Mouse (Mus musculus) embryonic facial prominence, embryonic 14.5 days (tissue): ENCODE measurements around the gene Slc9a8. TPM values are rescaled to one million over a fixed set of nuclear protein-coding genes. Genes with fewer than 3 reads are reported as not detected.

ENCODE experiments used
- ATAC-seq: fragments of 200-750 bp; cut with Nextera tagmentation; 2 replicates; pipeline ENCODE4 v1.8.0; 2017; ENCODE audit warnings: low read depth, moderate number of reproducible peaks, moderate TSS enrichment
- DNase-seq: peaks from one replicate; pipeline ENCODE4 v3.0.0-alpha.2; 2015; ENCODE audit warnings: low spot score
- H3K27ac ChIP-seq: fragments of 300-500 bp; sonication (generic); replicated peaks from 2 replicates; pipeline ENCODE4 v1.5.1; 2014; ENCODE audit warnings: low read depth, mild to moderate bottlenecking, low read length, moderate library complexity
- H3K27me3 ChIP-seq: fragments of 300-500 bp; sonication (generic); replicated peaks from 2 replicates; pipeline ENCODE4 v1.6.1; 2014; ENCODE audit warnings: low read length; ENCODE audit not compliant: control insufficient read depth, insufficient read depth
- H3K36me3 ChIP-seq: fragments of 300-500 bp; sonication (generic); 2 replicates; pipeline ENCODE4 v1.6.1; 2014; ENCODE audit warnings: low read length, mixed read lengths; ENCODE audit not compliant: control insufficient read depth, insufficient read depth
- H3K4me1 ChIP-seq: fragments of 300-500 bp; sonication (generic); 2 replicates; pipeline ENCODE4 v1.6.1; 2014; ENCODE audit warnings: antibody characterized with exemption, low read length; ENCODE audit not compliant: control insufficient read depth, insufficient read depth
- H3K4me2 ChIP-seq: fragments of 300-500 bp; sonication (generic); 2 replicates; pipeline ENCODE4 v1.6.1; 2014; ENCODE audit warnings: low read depth, mild to moderate bottlenecking, low read length, moderate library complexity, mixed read lengths
- H3K4me3 ChIP-seq: fragments of 300-500 bp; sonication (generic); 2 replicates; pipeline ENCODE4 v1.5.1; 2014; ENCODE audit warnings: low read depth, mild to moderate bottlenecking, low read length
- H3K9ac ChIP-seq: fragments of 300-500 bp; sonication (generic); 2 replicates; pipeline ENCODE4 v1.6.1; 2014; ENCODE audit warnings: low read depth, mild to moderate bottlenecking, low read length, moderate library complexity, mixed read lengths
- H3K9me3 ChIP-seq: fragments of 300-500 bp; sonication (generic); 2 replicates; pipeline ENCODE4 v1.6.1; 2016; ENCODE audit warnings: low read length; ENCODE audit not compliant: control insufficient read depth
- WGBS: fragments of 180-500 bp; shearing (Covaris S2); extraction: QIAGEN DNeasy Blood & Tissue Kit; methylation state at CpG from one replicate; pipeline ENCODE4 v1.1.7; 2014; 5-methylcytosine and 5-hydroxymethylcytosine counted together
- polyA plus RNA-seq: library from polyadenylated mRNA; unstranded; fragments of >200 nt; fragmentation: Nextera tagmentation; extraction: Ambion mirVana; gene quantifications from 2 replicates; pipeline ENCODE4 v1.2.1, GENCODE M21; 2014

Gene Slc9a8
- polyA plus RNA-seq, 1 experiment from 2014 or later: 13.6 TPM

GRCm38 (mm10) chr2:167462954-167463353 is 41.4 kb downstream of the Slc9a8 start:
- Histone ChIP-seq H3K9me3 (no peaks in the 10 kb centered on the region), H3K4me3 (no peak overlapping the region), H3K36me3 (peaks cover 35% of the 10 kb centered on the region; the same call in 1 of the 2 replicates), H3K4me1 (no peaks in the 10 kb centered on the region), H3K9ac (no peak overlapping the region), H3K27ac (no peak overlapping the region), H3K4me2 (no peak overlapping the region), H3K27me3 (no peaks in the 10 kb centered on the region)
- ATAC-seq: peak; percentile 72
- peak; percentile 52 for DNase-seq
- WGBS: 63% methylated on average over 6 of the region's 6 CpGs

DNA sequence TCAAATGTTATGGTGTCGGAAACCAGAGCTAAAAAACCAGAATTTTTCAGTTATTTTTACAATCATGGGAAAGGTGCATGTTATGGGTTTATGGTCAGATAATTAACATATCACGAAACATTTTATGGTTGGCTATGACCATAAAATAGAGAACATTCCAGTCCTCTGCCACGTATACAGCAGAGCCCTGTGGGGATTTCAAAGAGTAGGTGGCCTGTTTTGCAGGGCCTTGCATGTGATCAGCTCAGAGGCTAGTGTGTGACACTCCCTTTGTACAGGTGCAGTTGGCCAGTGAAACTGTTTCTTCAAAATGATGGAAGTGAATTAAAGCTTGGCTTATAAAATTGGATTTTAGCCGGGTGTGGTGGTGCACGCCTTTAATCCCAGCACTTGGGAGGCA is 42.3 kb downstream of the Slc9a8 start:
- H3K9me3 ChIP-seq: no peaks in the 10 kb centered on the region
- H3K4me1 ChIP-seq: no peaks in the 10 kb centered on the region
- no peak overlapping the region for H3K27ac ChIP-seq
- no peak overlapping the region for H3K9ac ChIP-seq
- H3K4me2 ChIP-seq: no peak overlapping the region
- no peak for ATAC-seq
- DNase-seq: no peak
- WGBS: 90% methylated on average over 5 of the region's 5 CpGs
- no peaks in the 10 kb centered on the region for H3K27me3 ChIP-seq
- H3K36me3 ChIP-seq: peaks cover 37% of the 10 kb centered on the region
- H3K4me3 ChIP-seq: no peak overlapping the region

- Histone ChIP-seq H3K4me1 (no peaks in the 10 kb centered on the region), H3K9me3 (no peaks in the 10 kb centered on the region), H3K27ac (no peak overlapping the region), H3K4me2 (no peak overlapping the region), H3K4me3 (no peak overlapping the region), H3K27me3 (no peaks in the 10 kb centered on the region), H3K36me3 (peaks cover 45% of the 10 kb centered on the region), H3K9ac (no peak overlapping the region)
- WGBS: 76% methylated on average over 3 of the region's 3 CpGs
- ATAC-seq: no peak
- no peak for DNase-seq
Observed at GRCm38 (mm10) chr2:167465951-167466350, 44.4 kb downstream of the Slc9a8 start.

GRCm38 (mm10) chr2:167467214-167467613 is 45.7 kb downstream of the Slc9a8 start:
- no peak overlapping the region for H3K4me3 ChIP-seq
- no peaks in the 10 kb centered on the region for H3K27me3 ChIP-seq
- DNase-seq (no peak), ATAC-seq (no peak)
- 81% methylated on average over 5 of the region's 5 CpGs for WGBS
- H3K9me3 ChIP-seq: no peaks in the 10 kb centered on the region
- no peak overlapping the region for H3K27ac ChIP-seq
- no peaks in the 10 kb centered on the region for H3K4me1 ChIP-seq
- H3K9ac ChIP-seq: no peak overlapping the region
- no peak overlapping the region for H3K4me2 ChIP-seq
- peaks cover 52% of the 10 kb centered on the region for H3K36me3 ChIP-seq

DNA sequence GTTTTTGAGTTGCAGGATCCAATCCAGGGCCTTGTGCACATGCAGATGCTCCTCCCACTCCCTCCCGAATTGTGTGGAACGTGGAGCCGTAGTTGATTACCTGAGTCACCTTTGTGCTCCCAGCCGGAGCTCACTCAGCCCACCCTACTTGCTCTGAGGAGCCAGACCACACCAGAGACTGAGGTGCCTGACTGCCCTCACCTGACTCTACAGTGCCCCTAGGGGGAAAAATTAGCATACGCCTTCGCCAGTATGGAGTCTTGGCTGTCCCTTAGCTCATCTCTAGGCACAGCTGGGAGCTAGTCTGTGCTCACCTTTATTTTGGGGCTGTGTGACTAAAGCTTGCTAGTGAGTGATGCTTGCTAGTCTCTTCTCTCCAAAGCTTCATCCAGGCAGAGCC is 46.9 kb downstream of the Slc9a8 start:
- DNase-seq (no peak), ATAC-seq (no peak)
- Histone ChIP-seq H3K4me1 (no peaks in the 10 kb centered on the region), H3K27ac (no peak overlapping the region), H3K36me3 (peaks cover 59% of the 10 kb centered on the region), H3K4me3 (no peak overlapping the region), H3K4me2 (no peak overlapping the region), H3K27me3 (no peaks in the 10 kb centered on the region), H3K9me3 (no peaks in the 10 kb centered on the region), H3K9ac (no peak overlapping the region)
- WGBS: 80% methylated on average over 6 of the region's 6 CpGs

- Histone ChIP-seq H3K36me3 (peaks cover 73% of the 10 kb centered on the region), H3K4me2 (no peak overlapping the region), H3K4me3 (no peak overlapping the region), H3K9me3 (no peaks in the 10 kb centered on the region), H3K27ac (no peak overlapping the region), H3K9ac (no peak overlapping the region), H3K27me3 (no peaks in the 10 kb centered on the region), H3K4me1 (no peaks in the 10 kb centered on the region)
- WGBS: 82% methylated on average over 3 of the region's 3 CpGs
- DNase-seq (no peak), ATAC-seq (no peak)
Observed at GRCm38 (mm10) chr2:167470611-167471010, 49.1 kb downstream of the Slc9a8 start.

DNA sequence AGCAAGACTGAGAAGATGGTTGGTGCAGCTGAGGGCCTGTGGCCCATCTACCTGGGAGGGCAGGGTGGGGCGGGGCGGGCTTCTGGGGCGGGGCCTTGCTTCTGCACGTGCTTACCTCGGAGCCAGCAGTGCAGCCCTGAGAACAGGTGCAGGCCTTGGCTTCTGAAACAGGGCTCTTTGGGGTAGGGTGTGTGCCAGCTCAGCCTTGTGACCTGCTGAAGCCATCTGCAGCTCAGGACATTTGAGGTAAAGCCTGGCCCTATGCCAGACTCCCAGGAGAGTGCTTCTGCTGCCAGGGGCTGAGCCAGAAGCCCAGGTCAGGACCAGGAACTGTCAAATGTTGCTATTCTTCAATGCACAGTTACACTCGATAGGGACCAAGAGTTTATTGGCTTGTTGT is 50.1 kb downstream of the Slc9a8 start:
- 76% methylated on average over 6 of the region's 6 CpGs for whole genome bisulfite sequencing
- no peaks in the 10 kb centered on the region for H3K27me3 ChIP-seq
- DNase-seq: no peak
- peaks cover 63% of the 10 kb centered on the region for H3K36me3 ChIP-seq
- no peak overlapping the region for H3K4me2 ChIP-seq
- H3K4me1 ChIP-seq: peaks cover 8% of the 10 kb centered on the region
- no peak overlapping the region for H3K9ac ChIP-seq
- no peak for ATAC-seq
- no peak overlapping the region for H3K4me3 ChIP-seq
- no peaks in the 10 kb centered on the region for H3K9me3 ChIP-seq
- H3K27ac ChIP-seq: no peak overlapping the region

- ATAC-seq (no peak), DNase-seq (no peak)
- H3K9me3 ChIP-seq: no peaks in the 10 kb centered on the region
- no peaks in the 10 kb centered on the region for H3K27me3 ChIP-seq
- peaks cover 14% of the 10 kb centered on the region for H3K4me1 ChIP-seq
- no peak overlapping the region for H3K4me2 ChIP-seq
- peaks cover 51% of the 10 kb centered on the region for H3K36me3 ChIP-seq
- no peak overlapping the region for H3K4me3 ChIP-seq
- H3K27ac ChIP-seq: no peak overlapping the region
- 92% methylated on average over 6 of the region's 6 CpGs for WGBS
- H3K9ac ChIP-seq: no peak overlapping the region
Observed at GRCm38 (mm10) chr2:167474218-167474617, 52.7 kb downstream of the Slc9a8 start.

DNA sequence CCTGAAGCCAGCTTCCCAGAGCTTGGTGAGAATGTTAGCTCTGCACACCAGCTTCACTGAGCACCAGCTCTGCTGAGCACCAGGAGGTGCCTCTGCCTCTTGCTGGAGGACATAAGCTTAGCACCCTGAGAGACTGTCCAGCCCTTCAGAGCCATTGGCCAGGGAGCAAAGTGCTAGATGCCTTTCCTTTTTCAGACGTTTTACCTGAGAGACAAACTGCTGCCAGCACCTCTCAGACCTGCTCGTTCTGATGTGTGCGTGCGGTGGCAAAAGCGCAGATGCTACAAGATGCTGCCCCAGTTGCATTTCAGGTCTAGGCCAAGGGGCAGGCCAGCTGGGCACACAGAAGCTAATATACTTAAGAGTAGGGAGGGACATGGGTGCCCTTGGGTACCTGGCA is 54.1 kb downstream of the Slc9a8 start:
- no peak overlapping the region for H3K4me2 ChIP-seq
- WGBS: 91% methylated on average over 5 of the region's 5 CpGs
- H3K27ac ChIP-seq: peak overlapping the region; percentile 70
- DNase-seq (no peak), ATAC-seq (no peak)
- H3K9ac ChIP-seq: 0 out of 2 replicates have a peak overlapping the region, but pooled peaks have one; percentile 40
- no peak overlapping the region for H3K4me3 ChIP-seq
- peaks cover 44% of the 10 kb centered on the region for H3K36me3 ChIP-seq
- H3K9me3 ChIP-seq: no peaks in the 10 kb centered on the region
- no peaks in the 10 kb centered on the region for H3K27me3 ChIP-seq
- peaks cover 14% of the 10 kb centered on the region for H3K4me1 ChIP-seq
